ENCODE assay signal across 10 mouse cellular contexts in the genomic region with DNA sequence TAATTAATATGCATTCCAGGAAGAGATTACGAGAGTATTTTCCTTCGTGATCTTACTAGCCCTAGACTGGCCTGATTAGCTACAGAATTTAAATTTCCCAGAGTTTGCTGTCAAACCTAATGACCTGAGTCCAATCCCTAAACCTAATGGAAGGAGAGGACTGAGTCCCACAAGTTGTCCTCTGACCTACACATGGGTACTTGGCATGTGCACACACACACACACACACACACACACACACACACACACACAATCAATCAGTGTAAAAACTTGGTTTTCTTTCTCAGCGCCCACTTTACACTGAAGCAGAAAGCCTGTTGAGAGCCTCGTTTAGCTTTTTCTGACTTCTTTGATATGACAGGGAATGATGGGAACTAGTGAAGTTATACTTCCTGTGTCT. TPM values are rescaled to one million over a fixed set of nuclear protein-coding genes. Genes with fewer than 3 reads are reported as not detected.
DNase-seq lines count a peak whose midpoint lies in the region; ATAC-seq and TF ChIP-seq lines count a peak whose summit lies in the region.
"Had no signal": no experiment of that assay in that cellular context is flagged by ENCODE, and none has a peak within 500 bp of the region (broad histone marks: within the 10 kb centered on the region; RNA-seq: fewer than 3 reads in every experiment).

No protein-coding gene starts in this region.

- no peak for DNase-seq in stomach, postnatal 0 days (ENCODE audit: low spot score)
- DNase-seq in forebrain, postnatal 0 days: peak; percentile 27
- DNase-seq in adrenal gland, postnatal 25 days: no peak
- DNase-seq in ovary, postnatal 36 days (ENCODE audit: low spot score): no peak

- H3K4me3 ChIP-seq in stomach, embryonic 15.5 days (replicated peaks): no peak overlapping the region
- H3K4me3 ChIP-seq in stomach, postnatal 0 days (ENCODE audit: low read depth, low read length): no peak overlapping the region
- no peak overlapping the region for H3K4me3 ChIP-seq in forebrain, postnatal 0 days (ENCODE audit: low read depth, low read length)
- H3K4me3 ChIP-seq in midbrain, embryonic 12.5 days: no peak overlapping the region
- H3K4me3 ChIP-seq in stomach, embryonic 16.5 days (replicated peaks; ENCODE audit: low read length): no peak overlapping the region
- H3K4me3 ChIP-seq in heart, embryonic 11.5 days (ENCODE audit: low read depth, low read length): no peak overlapping the region
- H3K4me3 ChIP-seq: lung, embryonic 15.5 days had no signal

- no peak for ATAC-seq in stomach, embryonic 15.5 days (ENCODE audit: insufficient read depth, low FRiP score, low read depth)
- no peak for ATAC-seq in stomach, postnatal 0 days (ENCODE audit: low FRiP score, low TSS enrichment)
- 0 out of 2 replicates have a peak, but pooled peaks have one; percentile 26 for ATAC-seq in forebrain, postnatal 0 days
- ATAC-seq in midbrain, embryonic 12.5 days (ENCODE audit: low FRiP score, low read depth): peak; percentile 77; the same call in 1 of the 2 replicates
- ATAC-seq in stomach, embryonic 16.5 days (ENCODE audit: insufficient read depth, low FRiP score): no peak
- no peak for ATAC-seq in heart, embryonic 11.5 days (replicated peaks; ENCODE audit: insufficient number of reproducible peaks, low FRiP score, low TSS enrichment)
- ATAC-seq: activated CD4-positive, CD25-positive, alpha-beta regulatory T cell, adult 4 months had no signal

- no peaks in the 10 kb centered on the region for H3K27me3 ChIP-seq in stomach, embryonic 15.5 days (replicated peaks)
- no peaks in the 10 kb centered on the region for H3K27me3 ChIP-seq in stomach, postnatal 0 days (ENCODE audit: control insufficient read depth, insufficient read depth, low read length)
- H3K27me3 ChIP-seq in forebrain, postnatal 0 days (ENCODE audit: insufficient read depth, low read length): no peaks in the 10 kb centered on the region
- H3K27me3 ChIP-seq in midbrain, embryonic 12.5 days: no peaks in the 10 kb centered on the region
- no peaks in the 10 kb centered on the region for H3K27me3 ChIP-seq in stomach, embryonic 16.5 days (ENCODE audit: control insufficient read depth, insufficient read depth, low read length)
- H3K27me3 ChIP-seq in heart, embryonic 11.5 days (ENCODE audit: control insufficient read depth, insufficient read depth, low read length): no peaks in the 10 kb centered on the region

- H3K4me2 ChIP-seq in stomach, embryonic 15.5 days: no peak overlapping the region
- no peak overlapping the region for H3K4me2 ChIP-seq in stomach, postnatal 0 days (replicated peaks; ENCODE audit: low read depth)
- no peak overlapping the region for H3K4me2 ChIP-seq in forebrain, postnatal 0 days (ENCODE audit: low read depth)
- H3K4me2 ChIP-seq in midbrain, embryonic 12.5 days (replicated peaks): peak overlapping the region; percentile 22; the same call in 1 of the 2 replicates
- no peak overlapping the region for H3K4me2 ChIP-seq in stomach, embryonic 16.5 days (ENCODE audit: low read depth, low read length)
- H3K4me2 ChIP-seq in heart, embryonic 11.5 days: no peak overlapping the region
- H3K4me2 ChIP-seq: lung, embryonic 15.5 days had no signal

- H3K27ac ChIP-seq in stomach, embryonic 15.5 days: 0 out of 2 replicates have a peak overlapping the region, but pooled peaks have one; percentile 7
- H3K27ac ChIP-seq in stomach, postnatal 0 days (replicated peaks): no peak overlapping the region
- peak overlapping the region; percentile 36 for H3K27ac ChIP-seq in forebrain, postnatal 0 days (ENCODE audit: low read depth, low read length)
- H3K27ac ChIP-seq in midbrain, embryonic 12.5 days (replicated peaks): peak overlapping the region; percentile 81
- H3K27ac ChIP-seq in stomach, embryonic 16.5 days (ENCODE audit: low read length): peak overlapping the region; percentile 10; the same call in 1 of the 2 replicates
- H3K27ac ChIP-seq in heart, embryonic 11.5 days (ENCODE audit: low read depth, low read length): no peak overlapping the region
- H3K27ac ChIP-seq: lung, embryonic 15.5 days had no signal

- H3K36me3 ChIP-seq in stomach, embryonic 15.5 days: no peaks in the 10 kb centered on the region
- H3K36me3 ChIP-seq in stomach, postnatal 0 days (ENCODE audit: control insufficient read depth, insufficient read depth, low read length): no peaks in the 10 kb centered on the region
- H3K36me3 ChIP-seq in forebrain, postnatal 0 days (ENCODE audit: insufficient read depth): peaks cover 3% of the 10 kb centered on the region; the same call in 1 of the 2 replicates
- no peaks in the 10 kb centered on the region for H3K36me3 ChIP-seq in midbrain, embryonic 12.5 days
- no peaks in the 10 kb centered on the region; the same call in 1 of the 2 replicates for H3K36me3 ChIP-seq in stomach, embryonic 16.5 days (ENCODE audit: control insufficient read depth, insufficient read depth, low read length)
- H3K36me3 ChIP-seq in heart, embryonic 11.5 days (ENCODE audit: control insufficient read depth, insufficient read depth, low read length): no peaks in the 10 kb centered on the region
- H3K36me3 ChIP-seq: lung, embryonic 15.5 days had no signal

- no peak for TF ChIP-seq CTCF in stomach, postnatal 0 days (IDR thresholded peaks at IDR 0.05; ENCODE audit: low read depth)
- no peak for TF ChIP-seq CTCF in forebrain, postnatal 0 days (IDR thresholded peaks at IDR 0.05; ENCODE audit: low read depth)

- no peak for TF ChIP-seq EP300 in stomach, postnatal 0 days (optimal IDR thresholded peaks at IDR 0.05)

- WGBS in stomach, embryonic 15.5 days: 68% methylated on average over 4 of the region's 4 CpGs
- 73% methylated on average over 4 of the region's 4 CpGs for WGBS in stomach, postnatal 0 days
- WGBS in forebrain, postnatal 0 days: 14% methylated on average over 4 of the region's 4 CpGs
- WGBS in midbrain, embryonic 12.5 days: 15% methylated on average over 4 of the region's 4 CpGs
- WGBS in stomach, embryonic 16.5 days: 63% methylated on average over 4 of the region's 4 CpGs
- WGBS in heart, embryonic 11.5 days (ENCODE audit: insufficient replicate concordance): 72% methylated on average over 4 of the region's 4 CpGs

- no peaks in the 10 kb centered on the region for H3K9me3 ChIP-seq in stomach, embryonic 15.5 days
- no peaks in the 10 kb centered on the region for H3K9me3 ChIP-seq in stomach, postnatal 0 days (ENCODE audit: control insufficient read depth, low read length)
- H3K9me3 ChIP-seq in forebrain, postnatal 0 days (ENCODE audit: low read length): no peaks in the 10 kb centered on the region
- H3K9me3 ChIP-seq in midbrain, embryonic 12.5 days: peaks cover 3% of the 10 kb centered on the region; the same call in 1 of the 2 replicates
- H3K9me3 ChIP-seq in stomach, embryonic 16.5 days (replicated peaks; ENCODE audit: control insufficient read depth, low read length): no peaks in the 10 kb centered on the region
- H3K9me3 ChIP-seq in heart, embryonic 11.5 days (replicated peaks; ENCODE audit: control insufficient read depth, low read length): no peaks in the 10 kb centered on the region
- H3K9me3 ChIP-seq: lung, embryonic 15.5 days had no signal

- H3K4me1 ChIP-seq in stomach, embryonic 15.5 days: no peaks in the 10 kb centered on the region
- H3K4me1 ChIP-seq in stomach, postnatal 0 days (replicated peaks; ENCODE audit: control insufficient read depth, insufficient read depth): no peaks in the 10 kb centered on the region
- 0 out of 2 replicates have a peak, but pooled peaks cover 2% of the 10 kb centered on the region for H3K4me1 ChIP-seq in forebrain, postnatal 0 days (ENCODE audit: insufficient read depth)
- H3K4me1 ChIP-seq in midbrain, embryonic 12.5 days: peaks cover 29% of the 10 kb centered on the region
- H3K4me1 ChIP-seq in stomach, embryonic 16.5 days (ENCODE audit: control insufficient read depth, insufficient read depth, low read length): 0 out of 2 replicates have a peak, but pooled peaks cover 2% of the 10 kb centered on the region
- 0 out of 2 replicates have a peak, but pooled peaks cover 9% of the 10 kb centered on the region for H3K4me1 ChIP-seq in heart, embryonic 11.5 days (ENCODE audit: control insufficient read depth, insufficient read depth, low read length)
- H3K4me1 ChIP-seq: lung, embryonic 15.5 days had no signal

- no peak overlapping the region for H3K9ac ChIP-seq in stomach, embryonic 15.5 days
- no peak overlapping the region for H3K9ac ChIP-seq in stomach, postnatal 0 days (ENCODE audit: low read length)
- no peak overlapping the region for H3K9ac ChIP-seq in forebrain, postnatal 0 days
- no peak overlapping the region for H3K9ac ChIP-seq in midbrain, embryonic 12.5 days (replicated peaks)
- no peak overlapping the region for H3K9ac ChIP-seq in stomach, embryonic 16.5 days (ENCODE audit: low read length)
- H3K9ac ChIP-seq in heart, embryonic 11.5 days (ENCODE audit: low read depth, low read length): no peak overlapping the region
- H3K9ac ChIP-seq: lung, embryonic 15.5 days had no signal

RNA-seq across cellular contexts. Expression of a gene that starts 41.1 kb away (rescaled TPM):
- polyA plus RNA-seq in stomach, embryonic 15.5 days (2015; fragmentation: Nextera tagmentation; extraction: Ambion mirVana): 85.2 and 88.2 TPM in 2 replicates
- polyA plus RNA-seq in stomach, postnatal 0 days (2015; fragmentation: Nextera tagmentation; extraction: Ambion mirVana): 45.1 and 45.7 TPM in 2 replicates
- total RNA-seq in forebrain, postnatal 0 days (2014; rRNA removed): 154 and 167 TPM in 2 replicates
- 142 and 162 TPM in 2 replicates for polyA plus RNA-seq in forebrain, postnatal 0 days (2015; fragmentation: Nextera tagmentation; extraction: Ambion mirVana)
- 120 and 134 TPM in 2 replicates for polyA plus RNA-seq in midbrain, embryonic 12.5 days (2016; fragmentation: Nextera tagmentation; extraction: Ambion mirVana)
- 68.4 and 70.8 TPM in 2 replicates for polyA plus RNA-seq in stomach, embryonic 16.5 days (2015; fragmentation: Nextera tagmentation; extraction: Ambion mirVana)
- total RNA-seq in adrenal gland, postnatal 25 days (2021): 115 and 144 TPM in 2 replicates
- 72.9 and 79.7 TPM in 2 replicates for polyA plus RNA-seq in heart, embryonic 11.5 days (2014; fragmentation: Nextera tagmentation; extraction: Ambion mirVana)

Comparison
In these comparisons a context has a peak if more than half of its experiments do, and no peak if none do; other contexts are left out.
1. H3K27ac ChIP-seq: peak in stomach, embryonic 15.5 days (single experiment), forebrain, postnatal 0 days (single experiment), midbrain, embryonic 12.5 days (single experiment) and stomach, embryonic 16.5 days (single experiment); none in stomach, postnatal 0 days (single experiment) and heart, embryonic 11.5 days (single experiment).
2. ATAC-seq: peak in forebrain, postnatal 0 days (single experiment) and midbrain, embryonic 12.5 days (single experiment); none in stomach, embryonic 15.5 days (single experiment), stomach, postnatal 0 days (single experiment), stomach, embryonic 16.5 days (single experiment) and heart, embryonic 11.5 days (single experiment).